Mouse (Mus musculus) left cerebral cortex, adult 8-10 months (tissue): ENCODE data around the gene Mst1r. TPM values are rescaled to one million over a fixed set of nuclear protein-coding genes. Genes with fewer than 3 reads are reported as not detected.
A peak's percentile ranks its signal among the peaks of the same experiment; 100 is the strongest.

Source experiments
- DNase-seq, 2 experiments: peaks; one replicate each; pipeline ENCODE4 v3.0.0; 2022; ENCODE audit warnings: low spot score in 2 of 2
- total RNA-seq, 4 experiments: library from RNA; stranded (reverse); gene quantifications; 2 replicates each; pipeline ENCODE4 v1.2.4; 2022

Gene Mst1r
- total RNA-seq, 4 experiments from 2014 or later, result 0.72 to 1.7 (median 1.0) TPM

DNA sequence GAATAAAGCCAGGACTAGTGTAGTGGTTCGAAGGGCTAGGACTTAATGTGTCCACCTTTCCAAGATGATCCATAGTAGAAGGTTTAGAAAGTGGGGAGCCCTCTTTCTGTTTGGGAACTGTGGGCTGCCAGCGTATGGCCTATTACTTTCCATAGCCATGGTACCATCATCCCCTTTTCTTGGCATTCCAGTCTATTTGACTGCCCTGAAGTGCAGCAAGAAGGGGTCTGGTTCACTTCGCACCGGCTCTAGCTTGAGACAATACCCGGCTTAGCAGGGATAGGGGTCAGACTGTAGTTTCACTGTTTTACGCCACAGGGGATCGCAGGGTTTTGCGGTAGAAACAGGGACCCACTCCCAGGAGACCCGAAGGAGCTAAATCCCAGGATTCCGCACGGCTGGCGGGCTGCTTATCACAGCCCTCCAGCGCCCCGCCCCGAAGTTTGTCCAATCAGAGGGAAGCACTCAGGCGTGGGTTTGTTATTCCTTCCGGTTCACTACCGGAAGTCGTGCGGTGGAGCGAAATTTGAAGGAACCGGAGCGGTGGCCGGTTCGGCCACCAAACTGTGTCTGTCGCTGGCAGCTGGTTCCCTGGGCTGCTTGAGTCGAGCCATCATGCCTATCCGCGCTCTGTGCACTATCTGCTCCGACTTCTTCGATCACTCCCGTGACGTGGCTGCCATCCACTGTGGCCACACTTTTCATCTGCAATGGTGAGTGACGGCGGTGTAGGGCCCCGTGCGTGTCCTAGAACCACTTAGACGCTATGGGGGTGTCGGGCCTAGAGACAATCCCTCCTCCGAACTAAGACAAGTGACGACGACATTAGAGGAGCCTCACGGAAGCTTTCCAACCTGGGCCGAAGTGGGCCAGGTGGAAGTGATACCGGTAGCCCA, 44.0 kb downstream of the Mst1r start:
- DNase-seq, result peak; percentile 77 to 88

DNA sequence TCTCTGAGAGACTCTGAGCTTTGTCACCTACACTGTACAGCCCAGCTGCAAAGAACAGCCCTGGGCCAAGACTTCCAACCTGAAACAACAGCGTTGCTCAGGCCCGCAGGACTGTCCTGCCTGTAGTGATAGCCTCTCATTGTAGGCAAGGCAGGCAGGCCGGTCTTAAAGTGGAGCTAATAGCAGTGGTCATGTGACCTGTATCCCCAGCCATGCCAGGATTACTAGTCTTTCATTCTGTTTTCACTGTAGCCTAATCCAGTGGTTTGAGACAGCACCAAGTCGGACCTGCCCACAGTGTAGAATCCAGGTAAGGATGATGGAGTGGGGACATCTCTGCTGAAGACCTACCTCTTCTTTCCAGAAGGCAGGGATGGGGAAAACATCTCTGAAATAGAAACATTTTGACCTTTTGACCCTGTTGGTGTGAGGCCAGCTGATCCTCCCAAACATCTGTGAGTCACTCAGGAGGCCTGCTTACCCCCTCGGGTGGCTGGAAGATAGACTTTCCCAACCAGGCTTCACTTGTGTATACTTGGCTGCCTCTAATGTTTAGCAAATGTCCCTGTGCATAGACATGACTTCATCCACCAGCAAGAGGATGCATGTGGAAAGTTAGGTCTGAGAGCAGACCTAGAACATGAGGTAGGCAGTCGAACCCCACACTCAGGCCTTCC, 49.1 kb downstream of the Mst1r start:
- DNase-seq, result no peak

DNA sequence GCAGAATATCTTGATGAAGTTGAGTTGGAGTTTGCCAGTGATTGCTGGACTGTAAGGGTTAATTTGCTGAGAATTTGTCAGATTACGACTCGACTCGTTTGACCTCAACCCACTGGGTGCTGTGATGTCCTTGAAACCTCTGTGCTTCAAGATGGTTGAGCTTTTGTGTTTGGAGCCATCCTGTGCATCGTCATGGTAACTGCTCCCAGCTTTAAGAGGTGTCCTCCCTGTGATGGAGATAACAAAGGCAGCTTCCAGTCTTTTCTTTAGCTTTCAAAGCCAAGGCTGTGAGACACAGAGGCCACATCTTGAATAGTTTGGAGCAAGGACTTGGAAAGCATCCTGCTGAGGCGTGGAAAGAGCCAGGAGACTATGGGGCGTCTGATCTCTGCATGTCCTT, 50.5 kb downstream of the Mst1r start:
- DNase-seq, result no peak

DNA sequence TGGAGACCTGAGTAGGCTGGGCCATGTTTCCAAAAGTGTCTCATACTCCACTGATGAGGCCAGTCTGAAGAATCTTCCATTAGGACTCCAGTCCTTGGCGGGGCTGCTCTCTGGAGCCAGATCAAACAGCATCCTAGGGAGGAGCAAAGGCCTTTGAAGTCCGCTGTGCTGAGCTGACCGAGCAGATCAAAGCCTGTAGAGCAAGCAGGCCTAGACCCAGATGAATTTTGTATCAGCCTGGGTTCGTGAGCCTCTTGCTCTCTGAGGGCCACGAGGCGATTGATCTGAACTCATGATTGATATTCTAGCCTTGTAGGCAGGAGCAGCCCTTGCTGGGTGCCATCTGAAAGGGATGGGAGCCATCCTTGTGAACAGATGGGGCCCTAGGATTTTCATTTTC, 53.2 kb downstream of the Mst1r start:
- no peak for DNase-seq

DNA sequence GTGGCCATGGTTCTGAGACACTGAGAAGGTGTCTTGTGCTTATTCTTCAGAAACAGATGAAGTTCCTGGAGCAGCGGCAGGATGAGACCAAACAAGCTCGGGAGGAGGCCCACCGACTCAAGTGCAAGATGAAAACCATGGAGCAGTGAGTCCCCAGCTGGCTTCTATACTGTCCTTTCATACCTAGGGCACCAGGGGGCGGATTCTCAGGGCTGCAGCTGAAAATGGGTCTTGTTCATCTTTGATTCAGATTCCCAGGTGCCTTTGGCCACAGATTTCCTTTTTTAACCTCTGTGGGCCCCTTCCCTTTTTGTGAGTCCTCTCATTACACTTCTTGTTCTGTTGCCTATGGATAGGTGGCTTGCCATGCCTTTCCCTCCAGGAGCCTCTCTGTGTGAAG, 54.3 kb downstream of the Mst1r start:
- DNase-seq, result no peak

DNA sequence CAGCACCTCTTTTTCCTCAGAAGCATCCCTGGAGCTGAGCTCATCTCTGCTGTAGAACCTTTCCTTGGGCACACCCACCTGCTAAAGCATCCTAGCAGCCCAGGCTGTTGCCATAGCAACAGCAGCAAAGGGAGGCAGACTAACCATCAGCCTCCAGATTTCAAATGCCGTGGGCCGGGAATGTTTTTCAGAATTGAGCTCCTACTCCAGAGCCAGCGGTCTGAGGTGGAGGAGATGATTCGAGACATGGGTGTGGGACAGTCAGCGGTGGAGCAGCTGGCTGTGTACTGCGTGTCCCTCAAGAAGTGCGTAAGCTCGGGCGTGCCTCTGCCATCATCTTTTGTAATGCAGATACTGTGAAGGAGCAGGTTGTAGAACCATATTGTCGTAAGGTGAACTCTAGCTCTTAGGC, 54.7 kb downstream of the Mst1r start:
- peak; percentile 72 to 94 for DNase-seq

DNA sequence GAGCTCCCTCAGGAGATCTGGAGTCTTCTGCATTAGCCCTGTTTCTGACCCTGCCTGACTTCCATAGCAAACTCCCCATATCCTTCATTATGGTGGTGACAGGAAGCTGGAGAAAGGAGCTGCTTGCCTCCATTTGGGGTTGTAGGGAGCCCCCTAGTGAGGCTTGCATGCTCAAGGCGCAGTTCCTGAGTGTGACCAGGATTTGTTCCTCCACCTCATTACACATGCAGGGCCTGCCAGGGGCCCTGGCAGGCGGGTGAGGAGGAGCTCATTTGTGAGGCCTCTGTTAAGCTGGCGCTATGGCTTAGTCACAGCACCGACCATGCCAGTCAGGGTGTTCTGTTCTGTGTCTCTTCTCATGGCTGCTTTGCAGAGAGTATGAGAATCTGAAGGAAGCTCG, 55.2 kb downstream of the Mst1r start:
- DNase-seq, result peak; percentile 46 to 77

DNA sequence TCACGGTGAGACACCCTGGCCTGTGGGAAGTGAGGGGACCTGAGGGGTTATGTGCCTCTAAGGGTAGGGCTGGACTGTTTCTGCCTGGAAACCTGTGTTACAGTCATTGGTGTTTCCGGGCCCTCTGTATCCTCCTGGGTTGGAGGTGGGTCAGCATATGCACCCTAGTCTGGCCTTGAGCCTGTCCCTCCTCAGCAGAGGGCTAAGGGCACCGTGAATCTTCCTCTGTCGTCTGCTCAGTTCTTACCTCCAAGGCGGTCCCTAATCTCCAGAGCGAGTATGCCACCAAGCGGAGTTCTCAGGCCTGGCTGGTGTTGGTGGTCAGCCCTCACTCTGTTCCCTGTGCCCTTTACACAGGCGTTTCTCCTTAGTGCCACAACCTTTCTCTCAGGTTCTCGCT, 56.2 kb downstream of the Mst1r start:
- no peak for DNase-seq

DNA sequence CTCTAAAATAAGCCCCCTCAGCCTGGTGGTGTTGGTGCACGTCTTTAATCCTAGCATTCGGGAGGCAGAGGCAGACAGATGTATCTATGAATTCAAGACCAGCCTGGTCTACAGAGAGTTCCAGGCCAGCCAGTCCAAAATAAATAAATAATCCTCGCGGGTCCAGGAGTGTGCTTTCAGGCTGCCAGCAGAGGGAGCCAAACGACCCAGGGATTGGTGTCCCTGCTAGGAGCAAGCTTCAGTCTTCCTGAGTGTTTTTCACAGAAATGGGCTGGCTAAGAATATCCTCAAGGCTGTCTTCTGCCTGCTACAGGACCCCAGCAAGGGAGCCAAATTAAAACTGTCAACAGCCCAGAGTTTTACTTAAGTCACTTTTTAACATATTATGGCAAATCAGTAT, 57.0 kb downstream of the Mst1r start:
- no peak for DNase-seq

DNA sequence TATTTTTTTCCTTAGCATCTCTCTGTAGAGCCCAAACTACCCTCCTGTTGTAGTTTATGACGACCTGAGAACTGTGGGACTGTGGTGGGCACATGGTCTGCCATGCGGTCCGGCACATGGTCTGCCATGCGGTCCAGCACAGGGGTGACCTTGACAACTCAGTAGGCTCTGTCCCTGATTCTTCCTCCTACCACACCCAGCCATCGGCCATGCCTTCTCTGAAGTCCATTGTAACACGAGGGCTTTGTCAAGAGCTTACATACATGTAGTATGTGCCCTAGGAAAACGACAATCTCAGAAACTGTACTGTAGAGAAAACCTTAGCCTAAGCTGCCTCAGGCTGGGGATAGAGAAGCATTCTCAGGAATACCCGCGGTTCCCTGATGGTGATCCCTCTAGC, 58.0 kb downstream of the Mst1r start:
- no peak for DNase-seq

DNA sequence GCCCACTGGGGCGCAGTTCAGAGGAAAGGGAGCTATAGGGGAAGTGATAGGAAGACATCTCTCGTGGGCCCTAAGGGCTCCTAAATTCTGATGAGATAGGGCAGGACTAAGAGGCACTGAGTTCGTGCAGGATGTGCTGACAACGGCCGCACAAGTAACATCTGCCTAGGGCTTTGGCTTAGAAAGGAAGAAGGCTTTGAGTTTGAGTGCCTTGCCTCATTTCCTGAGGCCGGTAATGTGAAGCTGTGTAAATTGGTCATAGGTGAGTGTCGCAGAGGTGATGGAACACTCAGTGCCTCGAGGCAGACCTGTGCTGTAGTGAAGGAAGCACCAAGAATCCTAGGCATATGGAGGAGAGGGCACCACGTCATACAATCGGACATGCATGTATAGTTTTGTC, 60.0 kb downstream of the Mst1r start:
- no peak for DNase-seq

DNA sequence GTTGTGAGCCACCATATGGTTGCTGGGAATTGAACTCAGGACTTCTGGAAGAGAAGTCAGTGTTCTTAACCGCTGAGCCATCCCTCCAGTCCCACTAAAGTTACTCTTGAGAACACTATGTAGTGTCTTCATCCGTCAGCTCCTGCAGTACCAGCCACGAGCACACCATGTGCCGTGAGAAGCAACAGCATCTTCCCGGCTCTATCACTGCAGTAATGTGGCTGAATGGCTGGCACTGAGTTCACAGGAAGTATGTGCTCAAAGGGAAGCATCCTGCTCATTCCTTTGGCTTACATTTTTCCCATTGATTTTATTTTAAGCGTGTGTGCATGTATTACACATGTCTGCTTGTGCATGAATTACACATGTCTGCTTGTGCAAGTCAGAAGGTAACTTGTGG, 60.8 kb downstream of the Mst1r start:
- DNase-seq, result no peak

DNA sequence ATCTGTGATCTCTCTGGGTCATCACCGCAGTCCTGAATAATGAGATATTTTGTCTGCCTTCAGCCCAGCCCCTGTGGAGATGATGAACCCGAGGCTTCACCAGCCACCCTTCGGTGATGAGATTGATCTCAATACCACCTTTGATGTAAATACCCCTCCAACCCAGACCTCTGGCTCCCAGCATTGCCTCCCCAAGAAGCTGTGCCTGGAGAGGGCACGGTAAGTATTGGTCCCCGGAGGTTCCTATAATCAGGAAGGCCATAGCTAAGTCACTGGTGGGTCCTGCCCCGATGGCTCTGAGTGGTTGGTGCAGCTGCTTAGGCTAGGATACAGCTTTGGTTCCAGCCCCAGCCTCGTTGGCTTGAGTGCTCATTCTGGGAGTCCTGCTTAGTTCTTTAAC, 61.9 kb downstream of the Mst1r start:
- no peak for DNase-seq

Other genes with a start within 250 kb of the Mst1r start
- gene Slc38a3, start 237.3 kb upstream of the Mst1r start, total RNA-seq, result 10 to 100 TPM; 82.5 to 94.5 (median 86.9) TPM
- 1 to 10 TPM in 1 of 4 experiments, under 1 TPM in 3; 0.32 to 1.0 (median 0.62) TPM for gene Gnat1, start 227.2 kb upstream of the Mst1r start, total RNA-seq
- 10 to 100 TPM; 14.5 to 17.6 (median 16.0) TPM for gene Sema3f, start 196.4 kb upstream of the Mst1r start, total RNA-seq
- 100 to 1,000 TPM; 117 to 136 (median 126) TPM for gene Rbm5, start 135.9 kb upstream of the Mst1r start, total RNA-seq
- gene Rbm6, start 33.6 kb upstream of the Mst1r start, total RNA-seq, result 10 to 100 TPM; 56.0 to 69.3 (median 59.4) TPM
- 10 to 100 TPM; 23.7 to 27.5 (median 26.1) TPM for gene Mon1a, start 18.7 kb upstream of the Mst1r start, total RNA-seq
- not detected for gene Actl11, start 21.6 kb downstream of the Mst1r start, total RNA-seq
- 100 to 1,000 TPM; 372 to 403 (median 398) TPM for gene Camkv, start 28.8 kb downstream of the Mst1r start, total RNA-seq
- 10 to 100 TPM in 3 of 4 experiments, 1 to 10 TPM in 1; 8.6 to 11.9 (median 11.3) TPM for gene Traip, start 43.3 kb downstream of the Mst1r start, total RNA-seq
- 1 to 10 TPM; 6.1 to 8.4 (median 6.7) TPM for gene Uba7, start 68.6 kb downstream of the Mst1r start, total RNA-seq
- gene Gm20661, start 76.2 kb downstream of the Mst1r start, total RNA-seq, result under 1 TPM in 2 of 4 experiments, not detected in 2; 0.30 to 0.73 TPM
- gene Inka1, start 79.0 kb downstream of the Mst1r start, total RNA-seq, result 1 to 10 TPM; 3.9 to 6.8 (median 5.2) TPM
- 1 to 10 TPM; 2.5 to 3.9 (median 3.2) TPM for gene Cdhr4, start 85.6 kb downstream of the Mst1r start, total RNA-seq
- gene Gm20662, start 89.5 kb downstream of the Mst1r start, total RNA-seq, result 1 to 10 TPM; 1.8 to 4.8 (median 4.3) TPM
- 100 to 1,000 TPM; 187 to 219 (median 207) TPM for gene Ip6k1, start 95.6 kb downstream of the Mst1r start, total RNA-seq
- 10 to 100 TPM; 13.9 to 17.6 (median 14.8) TPM for gene Gmppb, start 142.4 kb downstream of the Mst1r start, total RNA-seq
- 1 to 10 TPM in 2 of 4 experiments, under 1 TPM in 2; 0.70 to 1.3 (median 1.0) TPM for gene Amigo3, start 146.3 kb downstream of the Mst1r start, total RNA-seq
- not detected for gene Mst1, start 173.6 kb downstream of the Mst1r start, total RNA-seq
- 100 to 1,000 TPM; 109 to 112 (median 111) TPM for gene Rnf123, start 176.5 kb downstream of the Mst1r start, total RNA-seq
- gene Apeh, start 187.7 kb downstream of the Mst1r start, total RNA-seq, result 10 to 100 TPM; 34.9 to 41.9 (median 39.3) TPM